Mouse (Mus musculus): ENCODE results near the gene Olfr453.

DNA sequence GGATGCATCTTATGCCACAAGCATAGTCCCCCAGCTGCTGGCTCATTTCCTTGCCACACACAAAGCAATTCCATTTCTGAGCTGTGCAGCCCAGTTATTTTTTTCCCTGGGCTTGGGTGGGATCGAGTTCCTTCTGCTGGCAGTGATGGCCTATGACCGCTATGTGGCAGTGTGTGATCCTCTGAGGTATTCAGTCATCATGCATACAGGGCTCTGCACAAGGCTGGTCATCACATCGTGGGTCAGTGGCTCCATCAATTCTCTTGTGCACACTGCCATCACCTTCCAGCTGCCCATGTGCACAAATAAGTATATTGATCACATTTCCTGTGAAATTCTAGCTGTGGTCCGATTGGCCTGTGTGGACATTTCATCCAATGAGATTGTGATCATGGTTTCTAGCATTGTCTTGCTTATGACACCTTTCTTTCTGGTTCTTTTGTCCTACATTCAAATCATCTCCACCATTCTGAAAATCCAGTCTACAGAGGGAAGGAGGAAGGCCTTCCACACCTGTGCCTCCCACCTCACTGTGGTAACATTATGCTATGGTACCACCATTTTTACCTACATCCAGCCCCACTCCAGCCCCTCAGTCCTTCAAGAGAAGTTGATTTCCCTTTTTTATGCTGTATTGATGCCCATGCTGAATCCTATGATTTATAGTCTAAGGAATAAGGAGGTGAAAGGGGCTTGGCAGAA is 51.2 kb downstream of the Olfr453 start:
- TF ChIP-seq CTCF (IDR thresholded peaks at IDR 0.05; ENCODE audit: low read depth, low read length) (no peak), TAL1 (conservative IDR thresholded peaks at IDR 0.05; ENCODE audit: low read depth, low read length) (no peak)
